Mouse (Mus musculus): ENCODE data around the gene Ccdc130. TPM values are rescaled to one million over a fixed set of nuclear protein-coding genes. Genes with fewer than 3 reads are reported as not detected.
A peak's percentile ranks its signal among the peaks of the same experiment; 100 is the strongest.
"Not testable (repeated sequence)": the region's sequence is repeated elsewhere in the genome, so short reads cannot be mapped to it uniquely, and the experiment has no call there.

Ccdc130 gene
- total RNA-seq (2021), result 1 to 10 TPM; 7.7 to 9.1 TPM
- long read RNA-seq, experiment 1, transcript Ccdc130-202 (10 exons, 2,119 nt), result major isoform, 8 of 15 reads
- long read RNA-seq, experiment 1, partial matches to known transcripts, result 1 of 15 reads
- long read RNA-seq, experiment 1, other reads (novel, unspliced or antisense), result 3 of 15 reads
- long read RNA-seq, experiment 2, transcript Ccdc130-202 (10 exons, 2,119 nt), result major isoform, 7 of 10 reads
- long read RNA-seq, experiment 2, partial matches to known transcripts, result 1 of 10 reads
- long read RNA-seq, experiment 2, other reads (novel, unspliced or antisense), result 1 of 10 reads

- intact Hi-C loops (cut with DNase I), result no loop called here
- DNase-seq, result peak; percentile 100
- Histone ChIP-seq H3K4me3 (peak within 1 kb of the TSS; percentile 84), H3K27ac (peak within 1 kb of the TSS; percentile 94)
- no peak for TF ChIP-seq CTCF (IDR thresholded peaks at IDR 0.05)
These were observed at the start of gene Ccdc130 for GRCm38 (mm10) chr8:84269950-84270773. Gene Ccdc130, minus strand, starts transcription at chr8:84270380.

GRCm38 (mm10) chr8:84308376-84308775 lies 38.2 kb upstream of the Ccdc130 start:
- intact Hi-C loops (cut with DNase I), result no loop called here
- Histone ChIP-seq H3K4me3 (no peak overlapping the region), H3K27ac (no peak overlapping the region)
- TF ChIP-seq CTCF (IDR thresholded peaks at IDR 0.05), result no peak
- no peak for DNase-seq

- DNase-seq, result peak; percentile 27
- H3K4me3 ChIP-seq, result no peak overlapping the region
- intact Hi-C loops (cut with DNase I), result no loop called here
- TF ChIP-seq CTCF (IDR thresholded peaks at IDR 0.05), result no peak
- peak overlapping the region; percentile 71 for H3K27ac ChIP-seq
These were observed 33.8 kb upstream of the Ccdc130 start for GRCm38 (mm10) chr8:84303951-84304350.

- DNase-seq, result no peak
- intact Hi-C loops (cut with DNase I), result loop anchor here (10.0 kb wide), 1 partner anchor 258 kb away; no protein-coding TSS in a partner anchor
- no peak overlapping the region for H3K4me3 ChIP-seq
- H3K27ac ChIP-seq, result no peak overlapping the region
- TF ChIP-seq CTCF (IDR thresholded peaks at IDR 0.05), result no peak
These were observed 27.0 kb upstream of the Ccdc130 start for GRCm38 (mm10) chr8:84297029-84297785.

- TF ChIP-seq CTCF (IDR thresholded peaks at IDR 0.05), result peak; percentile 87
- intact Hi-C loops (cut with DNase I), result loop anchor here (1.0 to 10.0 kb wide), 2 partner anchors 66 to 263 kb away; no protein-coding TSS in a partner anchor
- peak; percentile 53 for DNase-seq
- Histone ChIP-seq H3K27ac (no peak overlapping the region), H3K4me3 (no peak overlapping the region)
These were observed 21.5 kb upstream of the Ccdc130 start for GRCm38 (mm10) chr8:84291688-84292087.

- intact Hi-C loops (cut with DNase I), result loop anchor here (1.0 to 10.0 kb wide), 2 partner anchors 66 to 264 kb away; no protein-coding TSS in a partner anchor
- TF ChIP-seq CTCF (IDR thresholded peaks at IDR 0.05), result no peak
- H3K4me3 ChIP-seq, result no peak overlapping the region
- DNase-seq, result no peak
- H3K27ac ChIP-seq, result no peak overlapping the region
These were observed 20.9 kb upstream of the Ccdc130 start for GRCm38 (mm10) chr8:84291086-84291485.

GRCm38 (mm10) chr8:84288892-84289291 lies 18.7 kb upstream of the Ccdc130 start:
- Histone ChIP-seq H3K4me3 (no peak overlapping the region), H3K27ac (no peak overlapping the region)
- TF ChIP-seq CTCF (IDR thresholded peaks at IDR 0.05), result peak; percentile 40
- intact Hi-C loops (cut with DNase I), result loop anchor here (5.0 kb wide), 1 partner anchor 252 kb away; no protein-coding TSS in a partner anchor
- DNase-seq, result no peak

- not testable (repeated sequence) for H3K27ac ChIP-seq, H3K4me3 ChIP-seq
- peak; percentile 48 for DNase-seq
- intact Hi-C loops (cut with DNase I), result loop anchor here (2.0 to 5.0 kb wide), 2 partner anchors 99 to 248 kb away; no protein-coding TSS in a partner anchor
- peak; percentile 66 for TF ChIP-seq CTCF (IDR thresholded peaks at IDR 0.05)
These were observed 15.5 kb upstream of the Ccdc130 start for GRCm38 (mm10) chr8:84285665-84286064.

- peak; percentile 45 for DNase-seq
- H3K4me3 ChIP-seq, result peak overlapping the region; percentile 65
- intact Hi-C loops (cut with DNase I), result loop anchor here (2.0 to 5.0 kb wide), 2 partner anchors 98 to 247 kb away; no protein-coding TSS in a partner anchor
These were observed 14.5 kb upstream of the Ccdc130 start for GRCm38 (mm10) chr8:84284608-84285063.

GRCm38 (mm10) chr8:84280777-84281176 lies 10.6 kb upstream of the Ccdc130 start:
- no peak for TF ChIP-seq CTCF (IDR thresholded peaks at IDR 0.05)
- no peak overlapping the region for H3K27ac ChIP-seq
- intact Hi-C loops (cut with DNase I), result no loop called here
- peak; percentile 44 for DNase-seq
- no peak overlapping the region for H3K4me3 ChIP-seq

More at GRCm38 (mm10) chr8:84284608-84285063, 14.5 kb upstream of the Ccdc130 start:
- H3K27ac ChIP-seq, result peak overlapping the region; percentile 82
- no peak for TF ChIP-seq CTCF (IDR thresholded peaks at IDR 0.05)

GRCm38 (mm10) chr8:84276447-84276846 lies 6.3 kb upstream of the Ccdc130 start:
- Histone ChIP-seq H3K27ac (no peak overlapping the region), H3K4me3 (no peak overlapping the region)
- TF ChIP-seq CTCF (IDR thresholded peaks at IDR 0.05), result no peak
- intact Hi-C loops (cut with DNase I), result no loop called here
- DNase-seq, result no peak

GRCm38 (mm10) chr8:84273968-84274367 lies 3.8 kb upstream of the Ccdc130 start:
- intact Hi-C loops (cut with DNase I), result no loop called here

More at GRCm38 (mm10) chr8:84273968-84274367, 3.8 kb upstream of the Ccdc130 start:
- DNase-seq, result no peak
- no peak overlapping the region for H3K27ac ChIP-seq
- H3K4me3 ChIP-seq, result no peak overlapping the region
- no peak for TF ChIP-seq CTCF (IDR thresholded peaks at IDR 0.05)

All from gastrocnemius, adult 2 months (tissue).